Mouse (Mus musculus): ENCODE measurements around the gene Ppp1r1a.

Ppp1r1a gene

DNA sequence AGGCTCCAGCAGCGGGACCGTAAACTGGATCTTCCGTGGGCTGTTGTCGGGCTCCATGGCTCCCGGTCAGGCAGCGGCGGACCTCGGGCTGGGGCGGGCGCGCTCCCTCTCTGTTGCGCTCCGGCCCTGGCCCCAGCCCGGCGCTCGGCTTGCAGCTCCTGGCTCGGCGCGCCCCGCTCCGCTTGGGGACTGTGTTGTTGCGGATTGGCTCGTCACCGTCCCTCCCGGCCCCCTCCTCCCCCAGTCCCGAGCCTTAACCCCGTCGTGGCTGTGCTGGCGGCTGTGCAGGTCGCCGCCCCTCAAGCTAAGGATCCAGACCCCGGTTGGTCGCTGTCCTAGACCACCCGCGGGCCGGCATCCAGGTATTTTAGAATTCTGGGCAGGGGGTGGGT is at the start of gene Ppp1r1a:
TSS of gene Ppp1r1a (minus strand) at position 182 of the 392 bp plus-strand sequence.
- no peak for DNase-seq (ENCODE audit: low read depth, low spot score)

DNA sequence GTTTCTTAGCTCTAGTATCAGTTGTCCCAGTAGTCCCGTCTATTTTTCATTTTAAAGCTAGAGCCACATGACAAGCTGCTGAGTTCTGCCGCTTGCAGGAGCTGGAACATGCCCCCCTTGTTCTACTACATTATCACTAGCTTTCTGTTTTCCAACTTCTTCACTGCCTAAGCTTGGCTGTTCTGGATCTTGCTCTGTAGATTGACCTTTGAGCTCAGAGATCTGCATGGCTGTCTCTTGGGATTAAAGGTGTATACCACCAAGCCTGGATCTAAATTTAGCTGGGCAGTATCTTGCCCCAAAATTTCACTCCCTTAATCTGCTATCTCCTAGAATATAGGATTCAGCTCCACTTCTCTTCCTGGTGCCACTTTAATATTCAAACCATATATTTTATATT is 48.1 kb upstream of the Ppp1r1a start:
- no peak for DNase-seq (ENCODE audit: low read depth, low spot score)

DNA sequence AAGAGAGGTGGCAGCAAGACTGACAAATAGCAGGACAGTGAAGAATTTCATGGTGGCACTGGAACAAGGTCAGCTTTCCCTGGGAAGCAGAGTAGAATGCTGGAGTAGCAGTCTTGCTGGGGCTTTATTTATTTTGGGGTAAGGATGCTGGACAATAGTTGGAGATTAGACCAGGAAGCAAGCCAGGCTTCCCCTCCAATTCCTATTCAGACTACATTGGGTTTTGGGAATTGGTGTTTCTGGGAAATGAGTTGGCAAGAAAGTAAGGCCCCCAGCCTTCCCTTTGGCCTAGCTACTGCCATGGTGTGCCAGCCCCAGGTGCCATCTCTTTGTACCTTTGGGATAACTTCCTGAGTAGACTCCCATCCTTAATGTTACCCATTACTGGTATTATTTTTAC is 27.2 kb upstream of the Ppp1r1a start, which contains the start of gene Glycam1:
TSS of gene Glycam1 (minus strand) at position 101 of the 400 bp plus-strand sequence.
- DNase-seq (ENCODE audit: low read depth, low spot score) = no peak

DNA sequence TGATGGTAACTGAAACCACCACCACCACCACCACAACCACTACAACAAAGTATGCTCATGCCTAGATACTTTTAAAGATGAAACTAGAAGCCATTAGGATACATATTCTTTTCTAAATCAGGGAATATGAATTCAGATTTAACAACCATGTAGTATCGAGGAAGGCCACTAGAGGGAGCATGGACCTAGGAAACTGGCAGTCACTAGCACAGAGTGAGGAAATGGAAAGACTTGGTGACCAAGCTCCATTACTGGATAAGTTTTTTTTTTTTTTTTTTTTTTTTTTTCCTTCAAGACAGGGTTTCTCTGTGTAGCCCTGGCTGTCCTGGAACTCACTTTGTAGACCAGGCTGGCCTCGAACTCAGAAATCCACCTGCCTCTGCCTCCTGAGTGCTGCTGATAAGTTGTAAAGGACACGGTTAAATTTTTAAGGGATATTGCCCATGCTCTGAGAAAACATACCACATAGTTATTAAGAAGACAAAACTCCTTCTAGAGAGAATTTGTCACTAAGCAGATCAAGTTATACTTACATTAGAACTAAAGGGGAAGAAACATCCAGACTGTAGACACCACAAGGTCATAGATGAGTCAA is 14.4 kb upstream of the Ppp1r1a start:
- no peak for DNase-seq (ENCODE audit: low read depth, low spot score)

DNA sequence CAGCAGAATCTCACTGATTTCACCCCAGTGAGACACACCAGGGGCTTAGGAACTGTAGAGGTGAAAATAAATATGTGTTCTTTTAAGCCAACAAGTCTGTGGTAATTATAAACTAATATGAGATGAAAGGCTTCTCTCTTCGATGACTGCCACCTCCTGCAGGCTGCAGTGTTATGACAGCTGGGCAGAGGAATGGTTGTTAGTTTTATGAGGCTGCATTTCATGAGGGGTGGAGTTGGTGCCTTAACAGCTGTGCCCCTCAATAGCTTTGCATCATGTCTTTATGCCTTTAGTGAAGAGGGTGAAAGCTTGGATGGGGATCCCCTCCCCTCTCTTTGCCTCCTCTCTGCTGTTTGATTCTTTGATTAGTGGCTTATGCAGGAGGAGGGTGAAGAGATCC is 13.2 kb upstream of the Ppp1r1a start:
- no peak for DNase-seq (ENCODE audit: low read depth, low spot score)

DNA sequence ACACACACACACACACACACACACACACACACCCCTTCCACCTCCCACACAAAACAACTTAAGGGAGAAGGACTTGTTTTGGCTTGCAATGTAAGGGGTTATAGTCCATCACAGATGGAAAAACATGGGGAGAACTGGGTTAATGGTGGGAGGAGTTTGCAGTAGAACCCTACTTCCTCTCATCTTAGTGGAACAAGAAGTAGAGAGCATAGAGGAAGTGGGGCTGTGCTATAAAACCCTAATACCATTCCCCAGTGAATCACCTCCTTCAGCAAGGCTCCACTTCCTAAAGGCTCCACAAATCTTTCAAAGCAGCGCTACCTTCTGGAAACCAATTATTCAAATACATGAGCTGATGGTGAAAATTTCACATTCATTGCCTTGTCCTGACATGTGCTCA is 11.7 kb upstream of the Ppp1r1a start:
- no peak for DNase-seq (ENCODE audit: low read depth, low spot score)

DNA sequence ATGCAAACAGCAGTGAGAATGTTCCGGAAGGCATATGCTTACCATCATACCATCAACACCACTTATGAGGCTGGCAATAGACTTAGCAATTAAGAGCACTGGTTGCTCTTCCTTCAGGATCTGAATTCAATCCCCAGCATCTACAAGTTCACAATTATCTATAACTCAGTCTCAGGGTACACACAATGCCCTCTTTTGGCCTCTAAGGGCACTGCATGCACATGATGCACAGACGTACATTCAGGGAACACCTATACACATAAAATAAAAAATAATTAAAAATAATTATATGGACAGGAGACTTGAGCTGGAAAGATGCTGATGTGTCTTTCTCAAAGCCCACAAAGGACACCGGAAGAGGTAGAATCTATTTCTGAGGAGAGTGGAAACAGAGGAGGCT is 10.2 kb upstream of the Ppp1r1a start:
- no peak for DNase-seq (ENCODE audit: low read depth, low spot score)

DNA sequence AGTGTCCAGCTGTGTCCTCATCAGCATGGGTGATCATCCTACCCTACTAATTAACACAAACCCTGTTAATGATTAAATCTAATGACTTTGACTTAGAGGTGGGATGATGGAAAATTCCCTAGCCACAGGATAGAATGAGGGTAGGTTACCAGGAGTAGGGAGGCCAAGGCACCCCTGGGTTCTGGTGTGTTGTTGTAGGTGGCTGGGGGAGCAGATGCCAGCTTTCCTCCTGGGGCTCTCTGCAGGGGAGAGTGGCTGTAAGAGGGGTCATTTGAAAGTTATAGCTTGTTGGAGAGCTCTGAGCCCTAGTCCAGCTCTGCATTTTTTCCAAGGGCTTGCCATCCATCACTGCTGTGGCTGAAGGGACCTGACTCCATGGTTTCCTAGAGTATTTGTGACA is 4.7 kb upstream of the Ppp1r1a start:
- DNase-seq (ENCODE audit: low read depth, low spot score) = no peak

DNA sequence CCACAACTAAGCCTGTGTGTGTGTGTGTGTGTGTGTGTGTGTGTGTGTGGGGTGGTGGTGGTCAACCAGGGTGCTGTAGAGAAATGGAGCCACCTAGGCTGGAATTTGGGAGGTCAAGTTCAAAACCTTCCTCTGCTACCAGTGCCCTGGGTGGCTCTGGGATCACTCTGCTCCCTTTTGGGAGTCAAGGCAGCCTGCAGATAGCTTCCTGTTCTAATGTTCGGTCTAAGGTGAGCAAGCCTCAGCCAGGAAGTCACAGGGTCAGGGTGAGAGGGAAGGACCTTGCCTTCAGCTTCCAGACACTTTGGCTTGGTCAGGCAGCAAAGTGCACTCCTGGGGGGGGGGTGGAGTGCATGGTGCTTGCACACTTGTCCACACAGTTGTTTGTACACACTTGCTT is 2.8 kb upstream of the Ppp1r1a start:
- DNase-seq (ENCODE audit: low read depth, low spot score) = no peak

DNA sequence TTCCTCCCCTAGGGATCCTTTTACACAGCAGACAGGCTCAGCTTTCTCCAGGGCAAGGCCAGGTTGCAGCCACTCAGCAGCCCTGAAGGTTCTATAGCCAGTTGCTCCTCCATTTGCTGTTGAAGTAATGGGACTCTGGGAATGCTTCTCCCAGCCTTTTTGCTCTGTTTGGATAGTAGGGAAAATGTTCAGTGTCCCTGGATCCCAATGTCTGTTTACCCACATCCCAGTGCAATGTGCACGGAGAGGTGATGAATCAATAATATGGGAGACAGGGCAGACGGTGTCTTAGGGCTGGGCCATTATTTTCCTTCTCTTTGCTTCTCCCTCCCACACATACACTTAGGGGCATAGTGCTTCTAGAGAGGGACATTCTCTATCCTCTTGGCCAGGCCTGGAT is 1.5 kb upstream of the Ppp1r1a start:
- DNase-seq (ENCODE audit: low read depth, low spot score) = no peak

DNA sequence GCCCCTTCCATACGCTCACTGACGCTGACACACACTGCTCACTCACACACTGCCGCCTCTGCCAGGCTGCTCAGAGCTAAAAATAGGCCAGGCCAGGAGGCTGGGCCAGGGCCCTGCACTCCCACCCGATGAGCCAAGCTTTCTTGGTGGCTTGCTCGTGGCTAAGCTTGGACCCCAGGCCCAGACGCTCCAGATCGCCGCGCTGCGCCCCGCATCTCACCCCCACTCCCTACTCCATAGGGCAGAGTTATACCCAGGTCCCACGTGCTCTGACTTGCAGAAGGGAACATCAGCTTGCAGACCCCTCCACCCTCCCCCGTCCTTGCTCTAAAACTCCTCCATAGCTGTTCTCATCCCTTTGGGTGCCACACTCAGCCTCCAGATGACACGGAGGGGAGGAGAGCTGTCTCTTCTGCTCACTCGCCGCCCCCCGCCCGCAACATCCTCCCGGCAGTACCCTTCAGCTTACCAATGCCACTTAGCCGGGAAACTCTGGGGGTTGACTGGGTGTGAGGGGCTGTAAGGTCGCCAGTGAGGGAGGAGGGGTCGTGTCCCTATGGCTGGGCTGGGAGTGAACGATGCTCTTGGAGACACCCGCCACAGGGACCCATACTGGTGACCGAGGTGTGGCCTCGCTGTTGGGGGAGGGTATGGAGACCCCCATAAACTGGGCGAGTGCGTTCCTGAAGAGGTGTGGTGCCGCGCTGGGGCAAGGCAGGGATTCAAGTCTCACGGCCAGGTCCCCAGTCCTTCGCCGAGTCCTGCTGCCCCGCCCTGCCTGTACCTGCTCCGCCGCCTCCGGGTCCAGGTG is 587 bp downstream of the Ppp1r1a start:
- no peak for DNase-seq (ENCODE audit: low read depth, low spot score)

DNA sequence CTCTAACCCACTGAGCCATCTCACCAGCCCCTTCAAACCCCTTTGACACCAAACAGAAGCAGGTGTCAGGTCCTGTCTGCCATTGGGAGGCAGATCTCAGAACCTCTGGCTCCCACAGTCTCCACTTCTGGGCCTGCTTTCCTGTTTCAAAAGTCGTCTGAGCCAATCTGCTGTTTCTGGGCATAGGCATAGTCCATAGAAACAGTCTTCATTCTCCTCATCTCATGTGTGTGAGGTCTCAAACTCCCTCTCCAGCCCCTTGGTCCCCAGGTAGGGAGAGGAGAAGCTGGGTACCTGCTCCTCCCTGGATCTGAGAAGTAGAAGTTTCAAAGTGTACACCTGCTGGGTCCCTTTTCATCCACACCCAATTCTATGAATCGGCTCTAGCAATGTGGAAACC is 1.3 kb downstream of the Ppp1r1a start:
- DNase-seq (ENCODE audit: low read depth, low spot score) = no peak

DNA sequence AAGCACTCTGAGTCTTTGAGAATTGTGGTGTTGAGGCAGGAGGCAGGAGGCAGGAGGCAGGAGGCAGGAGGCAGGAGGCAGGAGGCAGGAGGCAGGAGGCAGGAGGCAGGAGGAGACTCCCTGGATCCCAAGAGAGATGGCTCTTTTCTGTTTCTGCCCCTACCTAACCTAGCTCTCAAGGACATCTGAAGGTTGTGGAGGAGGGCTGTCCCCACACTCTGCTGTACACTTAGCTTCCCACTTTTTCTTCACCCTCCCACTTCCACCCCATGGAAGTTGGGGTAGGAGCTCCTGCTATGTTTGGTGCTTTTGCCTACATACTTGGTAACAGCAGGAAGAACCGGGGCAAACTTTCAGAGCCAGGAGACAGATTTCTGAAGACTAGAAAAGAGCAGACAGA is 2.0 kb downstream of the Ppp1r1a start:
- no peak for DNase-seq (ENCODE audit: low read depth, low spot score)

DNA sequence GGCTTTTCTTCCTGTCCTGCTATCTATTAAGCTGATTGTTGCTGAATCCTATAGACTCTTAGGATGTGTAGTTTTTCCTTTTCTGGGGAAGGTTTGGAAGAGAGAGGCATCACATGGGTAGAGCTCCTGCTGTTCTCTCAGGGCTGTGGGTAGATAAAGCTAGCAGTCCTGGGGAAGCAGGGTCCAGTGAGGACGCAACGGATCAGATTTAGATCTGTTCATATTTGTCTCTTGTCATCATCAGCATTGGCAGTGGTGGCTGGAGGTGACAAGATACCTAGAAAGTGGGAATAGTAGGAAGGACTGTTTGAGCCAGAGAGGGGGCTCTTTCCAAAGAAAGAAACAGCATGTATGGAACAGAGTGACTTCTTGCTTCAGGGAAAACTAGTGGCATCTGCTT is 2.8 kb downstream of the Ppp1r1a start:
- DNase-seq (ENCODE audit: low read depth, low spot score) = no peak

DNA sequence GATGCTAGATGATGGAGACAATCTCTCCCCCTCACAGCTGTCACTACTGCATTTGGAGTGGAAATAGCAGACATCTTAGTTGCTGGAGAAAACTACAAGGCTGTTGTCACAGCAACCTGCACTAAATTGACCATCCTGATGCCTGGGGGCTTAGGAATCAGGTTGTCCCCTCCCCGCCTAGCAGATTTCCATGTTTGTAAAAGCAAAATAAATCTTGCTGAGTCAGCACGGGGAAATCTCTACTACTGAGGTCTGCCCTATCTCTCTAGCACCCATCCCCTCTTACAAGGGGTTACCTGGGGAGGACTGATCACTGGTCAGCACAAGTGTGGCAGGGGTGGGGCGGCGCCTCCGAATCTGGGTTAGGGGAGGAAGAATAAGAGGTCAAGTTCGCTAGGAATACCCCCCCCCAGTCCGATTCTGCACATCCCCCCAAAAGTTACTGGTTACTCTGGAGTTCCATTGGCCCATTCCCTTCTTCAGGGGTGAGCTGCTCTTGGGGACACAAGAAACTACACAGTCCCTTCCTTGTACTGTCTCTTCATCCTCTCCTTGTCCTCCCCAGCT is 3.7 kb downstream of the Ppp1r1a start:
- no peak for DNase-seq (ENCODE audit: low read depth, low spot score)

DNA sequence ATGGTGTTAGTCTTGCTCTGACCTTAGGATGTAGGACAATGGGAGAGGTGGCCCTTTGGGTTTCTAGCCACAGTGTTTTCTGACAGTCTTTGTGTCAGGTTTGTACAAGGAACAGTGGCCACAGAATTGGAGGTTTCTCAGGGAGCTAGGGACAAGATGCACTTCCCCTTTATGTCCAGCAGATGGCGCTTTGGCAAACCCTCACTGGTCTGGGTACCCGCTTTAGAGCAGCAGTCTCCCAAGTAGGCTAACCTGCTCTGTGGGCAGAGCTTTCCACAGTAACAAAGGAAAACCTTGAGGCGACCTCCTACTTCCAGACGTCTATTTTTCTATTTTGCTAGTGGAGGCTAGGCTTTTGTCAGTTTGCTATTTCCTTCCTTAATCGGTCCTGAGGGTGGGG is 7.4 kb downstream of the Ppp1r1a start:
- peak; percentile 39 for DNase-seq (ENCODE audit: low read depth, low spot score)

DNA sequence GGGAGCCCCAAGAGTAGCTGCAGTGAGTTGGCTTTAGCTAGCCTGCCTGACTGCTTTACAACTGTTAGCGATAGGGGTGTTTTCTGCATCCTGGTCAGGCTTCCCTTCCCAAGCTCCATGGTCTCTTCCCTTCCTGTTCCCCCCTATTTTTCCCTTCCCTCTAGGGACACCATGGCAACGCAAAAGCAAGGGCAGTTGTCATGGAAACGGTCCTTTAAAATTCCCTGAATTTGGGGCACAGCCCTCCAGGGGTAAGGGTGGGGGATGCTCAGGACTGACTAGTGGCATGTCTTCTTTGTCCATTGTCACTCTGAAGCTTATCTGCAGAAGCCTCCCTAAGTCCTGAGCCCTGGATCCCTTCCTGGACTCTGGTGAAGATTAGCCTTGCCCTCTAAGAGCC is 14.6 kb downstream of the Ppp1r1a start:
- no peak for DNase-seq (ENCODE audit: low read depth, low spot score)

DNA sequence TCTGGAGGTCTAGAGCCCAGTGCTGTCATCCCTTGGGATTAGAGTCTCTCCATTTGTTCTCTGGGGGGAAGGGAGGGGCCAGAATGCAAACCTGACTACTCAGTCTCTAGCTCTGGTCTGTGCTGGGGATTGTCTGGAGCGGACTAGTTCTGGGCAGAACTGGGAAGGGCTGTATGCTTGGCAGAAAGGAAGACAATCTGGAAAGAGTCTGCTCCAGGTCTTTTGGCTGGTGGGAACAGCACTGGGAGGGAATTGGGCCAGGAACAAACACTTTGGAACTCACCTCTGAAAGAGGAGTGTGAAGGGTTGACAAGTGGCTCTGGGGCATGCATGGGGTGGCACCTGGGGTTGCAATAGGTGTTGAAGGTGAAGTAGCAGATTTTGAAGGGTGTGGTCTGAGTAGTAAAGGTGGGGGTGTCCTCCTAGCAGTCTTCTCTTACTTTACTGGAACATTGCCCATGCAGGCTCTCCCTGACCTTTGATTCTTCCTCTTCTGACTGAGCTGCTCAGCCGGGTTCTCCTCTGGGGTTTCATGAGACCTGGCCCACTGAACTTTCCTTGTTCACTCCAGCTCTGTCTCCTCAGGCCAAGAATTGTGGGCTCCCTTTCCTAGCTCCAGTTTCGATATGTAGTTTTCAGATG is 15.2 kb downstream of the Ppp1r1a start:
- no peak for DNase-seq (ENCODE audit: low read depth, low spot score)

DNA sequence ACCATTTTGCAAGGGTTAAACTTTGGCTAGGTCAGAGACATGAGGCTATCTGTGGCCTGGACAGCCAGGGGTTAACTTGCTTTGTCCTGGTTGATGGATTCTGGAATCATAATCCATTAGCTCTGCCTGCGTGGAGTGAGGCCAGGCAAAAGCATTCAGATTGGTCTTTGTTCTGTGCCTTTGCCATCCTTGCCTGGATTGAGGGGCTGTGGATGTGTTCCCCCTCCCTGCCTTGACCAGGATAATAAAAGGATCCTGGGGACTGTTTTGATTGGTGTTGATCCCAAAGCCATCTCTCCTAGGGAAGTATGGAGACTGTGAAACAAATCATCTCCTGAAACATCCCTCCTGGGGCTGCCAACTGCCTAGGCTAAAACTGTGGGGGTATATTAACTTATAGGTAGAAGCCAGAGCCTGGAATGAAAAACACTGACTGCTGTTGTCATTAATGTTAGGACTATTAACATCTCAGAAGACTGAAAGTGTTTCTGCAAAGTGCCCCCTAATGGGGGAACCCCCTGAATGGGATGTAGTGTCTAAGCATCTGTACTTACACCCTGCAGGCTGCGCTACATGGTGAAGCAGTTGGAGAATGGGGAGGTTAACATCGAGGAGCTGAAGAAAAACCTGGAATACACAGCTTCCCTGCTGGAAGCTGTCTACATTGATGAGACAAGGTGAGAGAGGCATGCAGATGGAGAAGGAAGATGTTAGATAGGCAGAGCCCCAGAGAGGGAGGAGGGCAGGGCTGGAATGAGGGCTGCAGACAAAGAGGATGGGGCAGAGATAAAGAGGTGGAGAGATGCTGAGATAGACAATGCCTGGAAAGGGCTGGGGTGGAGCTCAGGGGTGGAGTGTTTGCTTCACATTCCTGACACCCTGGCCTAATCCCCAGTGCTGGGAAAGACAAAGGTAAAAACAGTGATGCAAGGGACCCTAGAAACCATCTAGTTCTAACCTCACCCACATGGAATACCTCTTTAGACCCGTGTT is 18.1 kb downstream of the Ppp1r1a start:
- no peak for DNase-seq (ENCODE audit: low read depth, low spot score)

DNA sequence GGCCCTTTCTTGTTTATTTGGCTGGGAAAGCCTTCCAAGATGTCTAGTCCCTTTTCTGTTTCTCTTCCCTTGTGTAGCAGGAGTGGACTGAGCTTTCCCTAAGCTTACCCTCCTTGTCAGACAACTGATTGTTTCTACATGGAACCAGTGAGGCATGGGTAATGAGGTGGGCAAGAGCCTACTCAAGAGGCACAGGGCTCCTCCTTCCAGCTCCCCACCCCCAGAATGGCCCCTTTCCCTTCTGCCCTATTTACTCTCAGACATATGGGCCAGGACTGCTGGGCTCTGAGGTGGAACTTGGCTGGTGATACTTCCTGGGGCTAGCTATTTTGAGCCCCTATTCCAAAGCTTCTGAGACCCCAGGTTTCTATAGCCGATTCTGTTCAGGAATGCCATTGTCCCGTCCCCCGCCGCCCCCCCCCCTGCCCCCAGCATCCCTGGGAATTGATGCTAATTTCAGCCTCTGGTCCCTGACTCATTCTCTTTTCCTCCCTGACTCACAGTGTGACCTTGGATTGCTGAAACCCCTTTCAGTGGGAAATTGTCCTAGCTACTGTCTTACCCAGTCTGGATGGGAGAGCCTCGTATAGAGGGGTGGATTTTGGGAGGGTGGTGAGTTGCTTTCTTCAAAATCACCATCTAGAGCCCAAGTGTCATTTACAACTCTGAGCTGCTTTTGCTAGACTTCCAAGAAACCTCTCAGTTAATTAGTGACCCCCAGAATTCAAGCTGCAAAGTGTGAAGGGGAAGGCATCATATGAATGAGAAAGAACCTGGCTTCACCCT is 19.0 kb downstream of the Ppp1r1a start:
- no peak for DNase-seq (ENCODE audit: low read depth, low spot score)

DNA sequence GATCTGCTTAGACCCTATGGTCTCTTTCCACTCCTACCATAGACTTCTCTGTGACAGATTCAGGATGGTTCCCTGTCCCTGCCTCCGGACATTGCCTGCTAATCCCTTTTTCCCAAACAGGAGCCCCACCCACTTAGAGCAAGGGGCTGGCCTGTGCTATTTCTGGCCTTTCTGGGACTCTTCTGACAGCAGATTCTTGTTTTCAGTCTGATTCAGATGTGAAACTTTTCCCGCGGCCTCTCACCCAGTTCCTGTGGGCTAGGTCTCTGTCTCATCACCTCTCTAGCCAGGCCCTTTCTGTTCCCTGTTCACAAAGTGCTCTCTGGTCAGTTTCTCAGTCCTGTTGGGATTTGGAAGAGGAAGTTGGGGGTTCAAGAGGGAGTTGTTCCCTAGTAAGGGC is 22.9 kb downstream of the Ppp1r1a start:
- DNase-seq (ENCODE audit: low read depth, low spot score) = no peak

Data from retina, adult 2 months (tissue).